Mouse (Mus musculus) mouse trophoblast stem cell (cell line): ENCODE data around the gene Zfp553.

ENCODE experiments used
- in situ Hi-C, 2 experiments: fragments of 300-500 bp; cut with MseI, MboI; formaldehyde crosslinking; loops; 2 replicates in 1 of 2; 3 replicates in 1 of 2; pipeline ENCODE4 v1.15.1; 2025

Gene Zfp553

DNA sequence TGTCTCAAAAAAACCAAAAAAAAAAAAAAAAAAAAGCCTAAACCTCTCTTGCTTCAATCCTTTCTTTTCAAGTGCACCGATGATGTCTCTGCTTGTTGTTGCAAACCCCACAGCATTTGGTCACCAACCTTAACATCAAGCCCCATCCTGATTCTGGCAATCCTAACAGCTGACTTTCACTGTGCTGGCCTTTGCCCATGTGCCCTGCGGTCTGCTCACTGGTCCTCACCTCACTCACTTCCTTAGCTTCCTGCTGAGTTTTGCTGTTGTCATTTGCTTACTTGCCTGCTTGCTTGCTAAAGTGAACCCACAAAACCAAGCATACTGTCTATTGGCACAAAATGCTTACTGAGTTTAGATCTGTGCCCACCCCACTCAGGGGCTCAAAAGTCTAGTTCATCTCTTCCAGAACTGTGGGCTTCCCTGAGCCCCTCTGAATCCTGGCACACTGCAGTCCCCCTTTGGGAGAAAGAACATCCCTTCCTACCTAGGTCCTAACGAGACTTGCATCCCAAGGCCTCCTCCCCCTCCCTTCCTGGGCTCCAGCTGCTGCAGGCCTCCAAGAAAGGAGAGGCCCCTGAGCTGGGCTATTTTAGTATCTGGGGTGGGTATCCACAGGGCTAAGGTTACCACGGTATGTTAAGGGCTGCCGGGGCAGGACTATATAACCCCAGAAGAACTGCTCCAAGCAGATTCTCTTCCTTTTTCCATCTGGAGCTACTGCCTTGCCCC is 21.7 kb upstream of the Zfp553 start:
- in situ Hi-C loops, result no loop called here

DNA sequence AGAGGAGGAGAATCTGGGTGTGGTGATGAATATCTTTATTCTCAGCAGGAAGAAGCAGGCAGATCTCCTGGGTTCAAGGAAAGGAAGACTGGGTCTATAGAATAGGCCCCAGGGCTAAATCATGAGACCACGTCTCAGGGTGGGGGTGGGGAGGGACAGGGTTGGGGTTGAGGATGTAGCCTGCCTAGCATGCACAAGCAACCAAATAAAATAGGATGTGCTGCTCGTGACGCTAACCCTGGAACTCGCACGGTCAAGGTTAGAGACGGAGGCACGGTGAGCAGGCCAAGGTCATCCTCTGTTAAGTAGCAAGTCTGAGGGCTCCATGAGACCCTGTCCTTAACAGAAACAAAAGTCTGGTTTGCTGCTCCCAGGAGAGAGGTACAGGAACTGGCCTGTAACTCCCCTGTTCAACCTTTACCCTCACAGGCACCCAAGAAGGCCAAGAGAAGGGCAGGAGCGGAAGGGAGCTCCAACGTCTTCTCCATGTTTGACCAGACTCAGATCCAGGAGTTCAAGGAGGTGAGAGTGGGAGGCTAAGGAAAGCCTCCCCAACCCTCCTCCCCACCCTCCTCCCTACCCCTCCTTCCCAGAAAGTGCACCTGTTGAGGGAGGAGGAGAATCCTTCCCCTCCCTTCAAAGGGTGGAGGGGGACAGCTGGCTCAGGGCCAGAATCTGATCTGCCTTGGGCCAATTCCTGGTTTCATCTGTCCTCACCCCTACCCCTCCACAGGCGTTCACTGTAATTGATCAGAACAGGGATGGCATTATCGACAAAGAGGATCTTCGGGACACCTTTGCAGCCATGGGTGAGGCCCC is 20.2 kb upstream of the Zfp553 start:
- in situ Hi-C loops, result no loop called here

DNA sequence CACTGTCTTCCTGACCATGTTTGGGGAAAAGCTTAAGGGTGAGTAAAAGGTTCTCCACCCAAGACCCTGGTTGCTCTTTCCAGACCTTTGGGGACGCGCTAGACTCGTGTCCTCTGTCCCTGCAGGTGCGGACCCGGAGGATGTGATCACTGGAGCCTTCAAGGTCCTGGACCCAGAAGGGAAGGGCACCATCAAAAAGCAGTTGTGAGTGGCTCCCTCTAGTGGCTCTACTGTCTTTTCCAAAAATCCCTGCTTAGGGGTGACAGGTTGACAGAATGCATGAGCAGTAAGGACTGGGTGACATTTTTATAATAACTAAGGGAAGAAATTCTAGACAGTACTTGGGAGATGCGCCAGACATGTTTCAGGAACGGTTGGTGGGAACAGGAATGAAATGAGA is 19.4 kb upstream of the Zfp553 start:
- in situ Hi-C loops, result no loop called here

DNA sequence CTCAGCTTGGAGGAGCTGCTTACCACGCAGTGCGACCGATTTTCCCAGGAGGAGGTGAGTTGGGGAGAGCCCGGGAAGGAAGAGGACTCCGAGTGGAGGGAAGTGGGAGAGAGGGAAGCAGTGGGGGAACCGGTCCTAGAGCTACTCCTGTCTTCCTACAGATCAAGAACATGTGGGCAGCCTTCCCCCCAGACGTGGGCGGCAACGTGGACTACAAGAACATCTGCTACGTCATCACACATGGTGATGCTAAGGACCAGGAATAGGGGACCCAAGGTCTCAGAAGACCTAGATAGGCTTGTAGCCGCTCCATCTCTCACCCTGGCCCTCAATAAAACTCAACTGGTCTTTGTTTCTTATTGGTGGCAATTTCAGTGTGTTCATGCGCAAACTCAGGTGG is 18.9 kb upstream of the Zfp553 start:
- in situ Hi-C loops, result no loop called here

DNA sequence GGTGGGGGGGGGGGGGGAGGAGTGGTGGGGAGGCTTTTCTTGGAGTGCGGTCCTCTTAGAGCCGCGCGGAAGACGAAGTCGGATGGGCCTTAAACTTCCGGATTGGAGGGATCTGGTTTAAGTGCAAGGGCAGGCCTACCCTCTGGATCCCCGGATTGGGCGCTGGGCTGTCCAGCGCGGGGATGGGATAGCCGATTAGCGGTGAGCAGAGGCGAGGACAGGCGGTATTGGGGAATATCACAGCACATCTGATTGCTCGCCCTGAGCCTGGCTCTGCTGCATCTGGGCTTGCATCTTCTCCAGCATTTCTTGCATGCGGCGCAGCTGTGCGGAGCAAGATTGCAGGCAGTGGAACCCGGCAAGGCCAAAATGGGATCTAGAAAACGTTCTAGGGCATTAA is 18.3 kb upstream of the Zfp553 start:
- in situ Hi-C loops, result no loop called here

DNA sequence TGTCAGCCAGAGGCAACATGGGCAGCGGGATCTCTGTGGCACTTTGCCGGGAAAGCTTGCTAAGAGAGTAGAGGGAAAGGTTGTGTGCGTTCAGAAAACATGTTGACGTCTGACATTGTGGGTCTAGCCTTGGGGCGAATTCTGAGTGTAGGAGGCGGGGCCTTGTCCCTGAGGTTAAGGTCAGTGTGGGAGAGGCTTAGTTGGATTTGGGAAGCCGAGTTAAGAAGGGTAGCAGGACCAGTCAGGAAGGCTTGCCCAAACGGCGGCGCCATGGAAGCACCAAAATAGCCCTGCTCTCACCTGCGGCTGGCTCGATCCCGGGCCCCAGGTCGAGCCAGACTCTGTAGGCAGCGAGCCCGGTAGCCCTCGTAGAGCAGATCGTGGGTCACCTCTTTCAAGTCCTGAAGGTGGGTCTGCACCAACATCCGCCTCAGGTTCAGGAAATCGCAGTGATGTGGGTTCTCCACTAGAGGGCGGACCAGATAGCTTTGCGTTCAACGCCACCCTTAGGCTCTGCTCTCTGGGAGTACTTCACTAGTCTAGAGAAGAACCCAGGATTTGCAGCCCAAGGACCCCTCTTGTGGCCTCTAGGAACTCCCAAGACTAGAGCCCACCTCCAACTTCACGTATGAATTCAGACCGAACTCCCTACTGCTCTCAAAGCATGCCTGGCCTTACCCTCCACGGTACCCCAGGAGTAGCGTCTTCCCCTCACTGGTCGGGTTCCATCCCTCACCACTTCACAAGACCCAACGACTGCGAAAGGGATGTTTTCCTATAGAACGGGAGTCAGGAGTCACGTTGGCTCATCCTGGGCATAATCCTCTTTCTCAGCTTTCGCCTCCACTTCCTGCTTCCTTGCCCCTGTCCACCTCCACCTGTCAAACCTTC is 17.6 kb upstream of the Zfp553 start:
- in situ Hi-C loops, result no loop called here

DNA sequence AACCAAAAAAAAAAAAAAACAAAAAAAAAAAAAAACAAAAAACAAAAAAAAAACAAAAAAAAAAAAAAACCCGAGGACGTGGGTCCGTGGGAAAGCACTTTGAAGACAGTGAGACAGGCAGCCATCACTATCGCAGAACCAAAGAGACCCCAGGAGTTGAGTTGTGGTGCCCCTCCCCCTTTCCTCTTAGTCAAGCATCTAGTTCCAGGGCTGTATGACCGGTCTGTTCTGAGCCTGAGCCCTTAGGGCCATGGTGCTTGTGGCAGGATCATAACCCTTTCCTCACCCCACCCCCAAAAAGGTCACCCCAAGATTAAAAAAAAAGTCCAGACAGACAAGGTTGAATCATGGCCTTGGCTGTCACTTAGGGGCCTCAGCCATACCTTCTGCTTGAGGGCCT is 16.6 kb upstream of the Zfp553 start:
- in situ Hi-C loops, result no loop called here

DNA sequence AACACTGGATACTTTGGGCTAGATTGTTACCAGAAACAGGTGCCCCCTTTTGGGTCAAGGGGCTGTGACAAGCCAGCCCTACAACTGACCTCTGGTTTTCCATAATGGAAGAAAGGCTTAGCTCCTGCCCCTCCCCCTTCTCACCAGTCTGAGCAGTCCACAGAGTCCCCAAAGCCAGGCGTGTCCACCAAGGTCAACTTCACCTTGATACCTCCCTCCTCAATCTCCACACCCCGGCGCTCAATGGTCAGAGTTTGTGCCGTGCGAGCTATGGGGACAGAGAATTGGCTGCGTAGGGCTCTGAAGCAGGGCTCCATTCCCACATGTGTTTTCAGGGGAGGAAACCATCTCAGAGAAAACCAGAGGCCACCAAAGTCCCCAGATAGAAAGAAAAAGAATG is 15.4 kb upstream of the Zfp553 start:
- in situ Hi-C loops, result no loop called here

DNA sequence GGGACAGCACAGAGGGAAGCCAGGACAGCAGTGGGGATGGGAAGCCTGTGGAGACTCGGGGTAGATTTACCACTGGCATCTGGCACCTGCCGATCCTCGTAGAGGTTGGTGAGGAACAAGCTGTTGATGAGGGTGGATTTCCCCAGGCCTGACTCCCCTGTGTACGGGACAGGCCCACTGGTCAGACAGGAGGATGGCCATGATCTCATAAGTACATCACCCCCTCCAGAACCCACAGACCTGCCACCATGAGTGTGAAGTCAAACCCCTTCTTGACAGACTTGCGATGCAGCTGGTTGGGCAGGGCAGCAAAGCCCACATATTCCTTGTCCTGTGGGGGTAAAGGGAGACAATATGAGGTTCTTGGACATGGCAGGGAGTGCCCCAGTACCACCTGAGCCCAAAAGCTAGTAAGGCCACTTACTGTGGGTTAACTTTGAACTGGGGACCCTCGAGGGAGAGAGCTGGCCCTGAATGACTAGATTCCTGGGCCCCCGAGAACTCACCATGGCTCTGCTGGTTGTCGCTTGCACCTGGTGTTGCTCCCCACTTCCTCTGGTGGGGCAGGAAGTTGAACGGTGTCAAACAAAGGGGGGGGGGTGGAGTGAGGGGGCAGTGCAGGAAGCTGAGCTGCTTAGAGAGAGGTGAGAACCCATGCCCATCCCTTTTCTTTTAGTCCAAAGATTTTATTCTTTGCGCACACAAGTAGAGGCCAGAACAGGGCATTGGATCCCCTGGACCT is 14.8 kb upstream of the Zfp553 start:
- in situ Hi-C loops, result no loop called here

DNA sequence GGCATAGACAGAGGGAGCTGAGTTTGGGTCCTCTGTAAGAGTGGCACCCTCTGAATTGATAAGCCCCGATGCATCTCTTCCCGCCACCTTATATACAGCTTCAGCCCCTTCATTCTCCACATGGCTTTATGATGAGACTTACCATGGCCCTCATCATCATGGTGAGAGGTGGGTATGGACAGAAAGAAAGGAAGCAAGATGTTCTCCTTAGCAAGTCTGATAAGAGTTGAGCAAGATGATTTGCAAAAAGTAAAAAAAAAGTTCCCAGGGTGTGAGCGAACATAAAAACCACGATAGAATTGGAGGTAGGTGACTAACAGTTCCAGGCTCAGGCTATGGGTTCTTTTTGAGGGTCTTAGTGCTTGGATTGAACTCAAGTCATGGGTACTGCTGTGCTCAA is 14.2 kb upstream of the Zfp553 start:
- in situ Hi-C loops, result no loop called here

DNA sequence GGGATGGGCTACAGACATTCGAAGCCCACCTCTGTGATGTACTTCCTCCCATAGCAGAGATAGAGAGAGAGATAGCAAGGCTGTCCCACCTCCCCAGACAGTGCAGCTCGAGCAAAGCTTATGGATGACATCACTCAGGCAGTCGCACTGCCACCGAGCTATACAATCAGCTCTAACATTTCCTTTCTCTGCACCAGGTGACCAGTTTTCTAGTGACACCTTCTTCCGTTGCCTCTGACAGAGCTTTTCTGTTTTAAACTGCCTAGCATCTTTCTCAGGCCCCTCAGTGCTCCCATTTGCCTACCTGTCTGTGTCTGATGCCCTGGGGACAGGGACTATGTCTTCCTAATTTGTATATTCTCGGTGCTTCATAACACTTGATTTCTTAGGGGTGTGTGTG is 12.4 kb upstream of the Zfp553 start:
- in situ Hi-C loops, result no loop called here

DNA sequence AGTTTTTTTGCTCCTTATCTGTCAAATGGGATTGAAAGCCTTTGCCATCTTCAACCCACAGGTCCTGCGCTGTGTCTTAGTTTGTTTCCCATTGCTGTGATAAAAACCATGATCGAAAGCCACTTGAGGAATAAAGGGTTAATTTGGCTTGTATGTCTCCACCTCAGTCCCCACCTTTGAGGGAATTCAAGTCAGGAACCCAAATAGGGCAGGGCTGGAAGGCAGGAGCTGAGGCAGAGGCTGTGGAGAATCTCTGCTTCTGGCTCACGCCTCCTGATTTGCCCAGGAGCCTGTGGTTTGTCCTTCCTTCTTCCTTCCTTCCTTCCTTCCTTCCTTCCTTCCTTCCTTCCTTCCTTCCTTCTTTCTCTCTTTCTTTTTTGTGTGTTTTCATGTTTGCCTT is 9.8 kb upstream of the Zfp553 start:
- in situ Hi-C loops, result no loop called here

DNA sequence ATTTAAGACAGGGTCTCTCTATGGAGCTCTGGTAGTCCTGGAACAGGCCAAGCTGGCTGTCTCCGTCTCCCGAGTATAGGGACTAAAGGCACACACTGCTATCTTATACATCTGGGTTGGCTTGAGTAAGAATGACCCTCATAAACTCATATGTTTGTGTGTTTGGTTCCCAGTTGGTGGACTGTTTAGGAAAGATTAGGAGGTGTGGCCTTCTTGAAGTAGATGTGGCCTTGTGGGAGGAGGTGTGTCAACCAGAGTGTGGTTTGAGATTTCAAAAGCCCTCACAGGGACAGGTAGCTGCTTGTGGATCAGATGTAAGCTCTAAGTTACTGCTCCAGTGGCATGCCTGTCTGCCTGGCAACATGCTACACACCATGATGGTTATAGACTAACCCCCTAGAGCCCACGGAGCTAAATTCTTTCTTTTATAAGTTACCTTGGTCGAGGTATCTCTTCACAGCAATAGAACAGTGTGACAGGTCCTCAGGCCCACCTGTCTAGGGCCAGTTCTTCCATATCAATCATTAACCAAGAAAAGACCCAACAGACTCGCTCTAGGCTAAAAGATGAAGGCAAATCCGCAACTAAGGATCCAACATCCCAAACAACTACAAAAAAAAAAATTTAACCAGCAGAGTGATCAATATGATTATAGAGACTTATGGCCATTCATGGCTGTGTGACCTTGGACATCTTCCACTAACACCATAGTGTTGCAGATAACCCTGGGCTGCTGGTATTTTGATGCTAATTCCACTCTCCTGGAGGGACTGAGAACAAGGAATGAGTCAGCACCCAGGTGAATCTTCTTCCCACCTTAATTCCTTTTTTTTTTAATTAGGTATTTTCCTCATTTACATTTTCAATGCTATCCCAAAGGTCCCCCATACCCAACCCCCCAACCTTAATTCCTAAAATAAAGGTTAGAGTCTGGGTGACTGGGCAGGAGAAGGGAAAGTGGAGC is 9.1 kb upstream of the Zfp553 start:
- in situ Hi-C loops, result no loop called here

DNA sequence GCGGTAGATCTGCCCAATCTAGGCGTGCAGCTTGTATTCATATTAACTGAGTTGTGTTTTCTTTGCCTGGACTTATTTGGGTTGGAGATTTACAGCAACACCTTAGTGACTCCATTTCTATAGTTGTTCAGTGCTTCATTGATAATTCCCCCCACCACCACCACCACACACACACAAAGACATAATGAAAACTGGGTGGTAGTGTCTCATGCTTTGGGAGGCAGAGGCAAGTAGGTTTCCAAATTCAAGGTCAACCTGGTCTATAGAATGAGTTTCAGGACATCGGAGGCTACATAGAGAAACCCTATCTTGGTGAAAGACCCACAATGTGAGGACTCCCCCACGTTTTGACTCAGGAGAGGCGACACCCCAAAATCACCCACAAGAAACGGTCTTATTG is 8.2 kb upstream of the Zfp553 start:
- in situ Hi-C loops, result no loop called here

DNA sequence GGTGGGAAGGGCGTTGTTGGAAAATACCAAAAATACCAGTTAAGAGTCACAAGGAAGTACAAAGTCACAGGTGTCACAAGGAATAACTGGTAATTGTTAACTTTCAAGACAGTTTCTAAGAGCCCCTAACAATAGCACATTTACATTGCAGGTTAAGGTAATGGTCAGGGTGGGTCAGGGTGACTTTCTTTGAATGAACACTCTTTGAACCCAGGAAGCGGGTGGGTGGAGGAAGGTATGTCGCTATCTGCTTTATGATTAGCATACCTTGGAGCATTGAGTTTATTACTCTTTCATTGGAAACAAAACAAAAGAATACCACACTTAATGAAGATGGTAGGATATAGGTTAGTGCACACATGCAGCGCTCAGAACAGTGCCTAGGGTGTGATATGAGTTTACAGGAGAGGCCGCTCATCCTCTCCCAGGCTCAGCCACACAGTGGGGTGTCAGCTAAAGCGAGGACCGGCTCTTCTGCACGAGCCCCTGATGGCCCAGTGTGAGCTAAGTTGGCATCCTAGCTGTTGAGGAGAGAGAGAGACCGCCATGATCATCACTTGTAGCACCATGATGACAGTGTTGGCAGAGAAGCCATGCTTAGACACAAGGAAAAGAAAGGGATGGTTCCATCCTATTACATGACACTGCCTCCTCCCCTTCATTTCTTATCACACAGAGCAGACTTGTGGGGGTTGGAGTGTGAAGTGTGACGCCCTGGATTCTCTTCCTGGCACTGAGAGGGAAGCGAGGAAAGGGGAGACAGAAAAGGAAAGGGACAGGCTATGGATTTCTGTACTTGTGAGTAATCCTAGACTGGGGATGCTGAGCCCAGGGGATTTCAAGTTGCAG is 7.5 kb upstream of the Zfp553 start:
- in situ Hi-C loops, result no loop called here

DNA sequence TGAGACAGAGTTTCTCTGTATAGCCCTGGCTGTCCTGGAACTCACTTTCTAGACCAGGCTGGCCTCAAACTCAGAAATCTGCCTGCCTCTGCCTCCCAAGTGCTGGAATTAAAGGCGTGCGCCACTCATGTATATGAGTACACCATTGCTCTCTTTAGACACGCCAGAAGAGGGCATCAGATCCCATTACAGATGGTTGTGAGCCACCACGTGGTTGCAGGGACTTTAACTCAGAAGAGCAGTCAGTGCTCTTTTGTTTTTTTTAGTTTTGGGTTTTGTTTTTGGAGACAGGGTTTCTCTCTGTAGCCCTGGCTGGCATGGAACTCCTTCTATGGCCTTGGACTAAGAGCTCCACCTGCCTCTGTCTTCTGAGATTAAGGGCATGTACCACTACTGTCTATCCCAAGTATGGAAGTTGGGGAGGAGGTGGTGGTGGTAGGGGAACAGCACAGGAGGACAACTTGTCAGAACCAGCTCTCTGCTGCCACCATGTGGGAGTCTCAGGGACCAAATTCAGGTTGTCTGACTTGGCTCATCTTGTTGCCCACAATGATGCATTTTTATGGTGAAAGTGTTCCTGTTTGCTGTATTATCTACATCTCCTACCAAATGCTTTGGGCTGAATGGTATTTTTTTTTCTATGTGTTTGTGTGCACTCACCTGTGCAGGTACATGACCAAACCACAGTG is 4.1 kb upstream of the Zfp553 start:
- in situ Hi-C loops, result no loop called here

DNA sequence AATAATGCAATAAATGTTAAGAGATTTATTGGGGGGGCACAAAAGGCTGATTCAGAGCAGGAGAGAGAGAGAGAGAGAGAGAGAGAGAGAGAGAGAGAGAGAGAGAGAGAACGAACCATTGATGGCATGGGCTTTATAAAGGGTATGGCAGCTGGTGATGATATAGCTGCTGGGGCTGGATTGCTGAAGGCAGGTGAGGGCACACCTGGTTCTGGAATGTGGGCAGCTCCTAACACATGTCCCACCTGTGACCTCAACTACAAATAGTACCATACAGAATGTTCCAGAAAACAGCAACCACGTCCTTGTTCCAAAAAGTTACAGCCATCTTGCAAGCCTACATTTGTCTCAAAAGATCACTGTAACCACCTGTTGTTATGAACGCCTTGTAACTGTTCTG is 1.5 kb upstream of the Zfp553 start:
- in situ Hi-C loops, result no loop called here

DNA sequence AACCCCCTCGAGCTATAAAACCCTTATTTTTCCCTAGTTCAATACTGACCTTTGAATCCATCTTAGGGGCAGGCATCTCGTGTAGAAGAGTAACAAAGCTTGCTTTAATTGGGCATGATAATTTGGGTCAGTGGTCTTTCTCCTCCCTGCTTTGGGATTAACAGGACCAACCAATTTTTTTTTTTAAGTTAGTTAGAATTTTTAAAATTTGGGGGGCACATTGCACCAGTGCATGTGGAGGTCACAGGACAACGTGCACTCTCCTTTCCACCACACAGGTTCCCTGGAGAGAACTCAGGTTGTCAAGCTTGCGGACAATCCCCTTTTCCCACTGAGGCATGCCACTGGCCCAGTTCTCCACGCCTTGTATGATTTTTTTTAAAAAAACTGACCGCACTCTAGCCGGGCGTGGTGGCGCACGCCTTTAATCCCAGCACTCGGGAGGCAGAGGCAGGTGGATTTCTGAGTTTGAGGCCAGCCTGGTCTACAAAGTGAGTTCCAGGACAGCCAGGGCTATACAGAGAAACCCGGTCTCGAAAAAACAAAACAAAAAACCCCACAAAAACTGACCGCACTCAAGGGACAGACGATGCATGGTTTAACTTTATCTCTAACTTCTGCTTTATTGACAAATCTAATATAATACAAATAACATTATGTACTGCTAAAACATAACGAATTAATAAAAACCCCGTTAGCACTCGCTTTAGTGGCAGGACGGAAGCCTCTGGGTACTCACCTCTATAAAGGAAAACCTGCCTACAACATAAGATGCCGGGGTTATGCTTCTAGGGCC is 837 bp upstream of the Zfp553 start:
- in situ Hi-C loops, result no loop called here
